Mouse (Mus musculus) midbrain, embryonic 13.5 days (tissue): ENCODE data around the gene Srp14. TPM values are rescaled to one million over a fixed set of nuclear protein-coding genes. Genes with fewer than 3 reads are reported as not detected.

Source experiments
- ATAC-seq: fragments of 200-750 bp; cut with Nextera tagmentation; 2 replicates; pipeline ENCODE4 v1.8.0; 2017; ENCODE audit warnings: mild to moderate bottlenecking, moderate TSS enrichment, moderate library complexity
- H3K27ac ChIP-seq: fragments of 300-500 bp; sonication (generic); 2 replicates; pipeline ENCODE4 v1.5.1; 2015; ENCODE audit warnings: inconsistent platforms, mild to moderate bottlenecking, moderate library complexity
- H3K27me3 ChIP-seq: fragments of 300-500 bp; sonication (generic); 2 replicates; pipeline ENCODE4 v1.6.1; 2015; ENCODE audit warnings: mild to moderate bottlenecking, inconsistent platforms
- H3K36me3 ChIP-seq: fragments of 300-500 bp; sonication (generic); 2 replicates; pipeline ENCODE4 v1.6.1; 2015; ENCODE audit warnings: mild to moderate bottlenecking, inconsistent platforms
- H3K4me1 ChIP-seq: fragments of 300-500 bp; sonication (generic); replicated peaks from 2 replicates; pipeline ENCODE4 v1.6.1; 2015; ENCODE audit warnings: inconsistent platforms
- H3K4me2 ChIP-seq: fragments of 300-500 bp; sonication (generic); replicated peaks from 2 replicates; pipeline ENCODE4 v1.6.1; 2015; ENCODE audit warnings: moderate library complexity, mild to moderate bottlenecking, inconsistent platforms
- H3K4me3 ChIP-seq: fragments of 300-500 bp; sonication (generic); replicated peaks from 2 replicates; pipeline ENCODE4 v1.5.1; 2015; ENCODE audit warnings: mild to moderate bottlenecking, inconsistent platforms
- H3K9ac ChIP-seq: fragments of 300-500 bp; sonication (generic); replicated peaks from 2 replicates; pipeline ENCODE4 v1.6.1; 2015; ENCODE audit warnings: mild to moderate bottlenecking, inconsistent platforms
- H3K9me3 ChIP-seq: fragments of 300-500 bp; sonication (generic); 2 replicates; pipeline ENCODE4 v1.6.1; 2016; ENCODE audit warnings: mild to moderate bottlenecking, inconsistent platforms
- WGBS: fragments of 180-500 bp; shearing (Covaris S2); methylation state at CpG from one replicate; pipeline ENCODE4 v1.1.7; 2015; 5-methylcytosine and 5-hydroxymethylcytosine counted together
- polyA plus RNA-seq: library from polyadenylated mRNA; unstranded; fragments of >200 nt; fragmentation: Nextera tagmentation; extraction: Ambion mirVana; gene quantifications from 2 replicates; pipeline ENCODE4 v1.2.1, GENCODE M21; 2015

Gene Srp14
- 353 and 358 TPM in 2 replicates for polyA plus RNA-seq

- Histone ChIP-seq H3K4me1 (peaks cover 14% of the 10 kb centered on the region), H3K9ac (peak within 1 kb of the TSS; percentile 96), H3K36me3 (peaks cover 28% of the 10 kb centered on the region), H3K27ac (peak within 1 kb of the TSS; percentile 84), H3K4me2 (peak within 1 kb of the TSS; percentile 87), H3K27me3 (no peaks in the 10 kb centered on the region), H3K9me3 (no peaks in the 10 kb centered on the region), H3K4me3 (peak within 1 kb of the TSS; percentile 96)
- WGBS = under 1% methylated on average over 35 of the region's 35 CpGs
- peak; percentile 98 for ATAC-seq
Observed at GRCm38 (mm10) chr2:118479550-118479909, at the start of gene Srp14. Gene Srp14 (minus strand): TSS chr2:118479711.

DNA sequence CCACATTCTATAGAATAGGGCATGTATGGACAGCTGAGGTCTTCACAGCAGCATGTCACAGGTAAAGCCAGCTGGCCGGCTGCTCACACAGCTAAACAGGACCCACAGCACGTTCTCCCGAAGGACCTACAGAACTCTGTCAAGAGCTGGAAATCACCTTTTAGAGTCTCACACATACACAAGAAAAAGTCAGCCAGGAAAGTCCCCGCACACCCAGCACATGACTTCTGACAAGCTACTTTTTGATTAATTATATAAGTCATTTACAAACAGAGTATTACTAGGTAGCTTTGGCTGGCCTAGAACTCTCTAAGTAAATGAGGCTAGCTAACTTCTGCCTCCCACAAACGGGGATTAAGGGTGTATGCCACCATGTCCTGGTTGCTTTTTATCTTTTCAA, 47.0 kb upstream of the Srp14 start:
- Histone ChIP-seq H3K4me3 (no peak overlapping the region), H3K36me3 (no peaks in the 10 kb centered on the region), H3K4me1 (peaks cover 21% of the 10 kb centered on the region), H3K9ac (no peak overlapping the region), H3K27ac (no peak overlapping the region), H3K27me3 (no peaks in the 10 kb centered on the region), H3K4me2 (no peak overlapping the region), H3K9me3 (no peaks in the 10 kb centered on the region)
- whole genome bisulfite sequencing = 89% methylated on average over 5 of the region's 5 CpGs
- ATAC-seq = no peak

- peaks cover 18% of the 10 kb centered on the region for H3K4me1 ChIP-seq
- H3K4me2 ChIP-seq = no peak overlapping the region
- H3K9ac ChIP-seq = no peak overlapping the region
- no peaks in the 10 kb centered on the region for H3K27me3 ChIP-seq
- ATAC-seq = no peak
- H3K4me3 ChIP-seq = no peak overlapping the region
- WGBS = 76% methylated on average over 3 of the region's 3 CpGs
- no peaks in the 10 kb centered on the region for H3K9me3 ChIP-seq
- no peaks in the 10 kb centered on the region for H3K36me3 ChIP-seq
- H3K27ac ChIP-seq = no peak overlapping the region
Observed at GRCm38 (mm10) chr2:118524811-118525210, 45.3 kb upstream of the Srp14 start.

GRCm38 (mm10) chr2:118523163-118523730, 43.7 kb upstream of the Srp14 start:
- no peak overlapping the region for H3K4me2 ChIP-seq
- ATAC-seq = no peak
- no peaks in the 10 kb centered on the region for H3K9me3 ChIP-seq
- no peak overlapping the region for H3K9ac ChIP-seq
- no peaks in the 10 kb centered on the region for H3K27me3 ChIP-seq
- H3K4me1 ChIP-seq = peaks cover 11% of the 10 kb centered on the region
- no peak overlapping the region for H3K27ac ChIP-seq
- H3K4me3 ChIP-seq = no peak overlapping the region
- H3K36me3 ChIP-seq = no peaks in the 10 kb centered on the region
- WGBS = 50% methylated on average over 5 of the region's 5 CpGs

GRCm38 (mm10) chr2:118522265-118522664, 42.8 kb upstream of the Srp14 start:
- no peak for ATAC-seq
- Histone ChIP-seq H3K4me3 (no peak overlapping the region), H3K27me3 (no peaks in the 10 kb centered on the region), H3K9ac (no peak overlapping the region), H3K4me2 (no peak overlapping the region), H3K4me1 (peaks cover 11% of the 10 kb centered on the region), H3K9me3 (no peaks in the 10 kb centered on the region), H3K27ac (no peak overlapping the region), H3K36me3 (no peaks in the 10 kb centered on the region)
- 48% methylated on average over 2 of the region's 2 CpGs for WGBS

GRCm38 (mm10) chr2:118520042-118520933, 40.8 kb upstream of the Srp14 start:
- 42% methylated on average over 9 of the region's 9 CpGs for WGBS

GRCm38 (mm10) chr2:118512418-118513377, 33.2 kb upstream of the Srp14 start:
- Histone ChIP-seq H3K4me1 (peaks cover 20% of the 10 kb centered on the region), H3K4me2 (no peak overlapping the region), H3K4me3 (no peak overlapping the region), H3K27ac (no peak overlapping the region), H3K9ac (no peak overlapping the region), H3K9me3 (no peaks in the 10 kb centered on the region), H3K36me3 (no peaks in the 10 kb centered on the region), H3K27me3 (peaks cover 4% of the 10 kb centered on the region; the same call in 1 of the 2 replicates)
- no peak for ATAC-seq
- WGBS = 82% methylated on average over 16 of the region's 16 CpGs

More at GRCm38 (mm10) chr2:118520042-118520933, 40.8 kb upstream of the Srp14 start:
- Histone ChIP-seq H3K4me3 (no peak overlapping the region), H3K4me2 (no peak overlapping the region), H3K4me1 (peaks cover 11% of the 10 kb centered on the region), H3K9me3 (no peaks in the 10 kb centered on the region), H3K27ac (0 out of 2 replicates have a peak overlapping the region, but pooled peaks have one; percentile 35), H3K27me3 (no peaks in the 10 kb centered on the region), H3K9ac (no peak overlapping the region; the same call in 1 of the 2 replicates), H3K36me3 (no peaks in the 10 kb centered on the region)
- ATAC-seq = peak; percentile 91

DNA sequence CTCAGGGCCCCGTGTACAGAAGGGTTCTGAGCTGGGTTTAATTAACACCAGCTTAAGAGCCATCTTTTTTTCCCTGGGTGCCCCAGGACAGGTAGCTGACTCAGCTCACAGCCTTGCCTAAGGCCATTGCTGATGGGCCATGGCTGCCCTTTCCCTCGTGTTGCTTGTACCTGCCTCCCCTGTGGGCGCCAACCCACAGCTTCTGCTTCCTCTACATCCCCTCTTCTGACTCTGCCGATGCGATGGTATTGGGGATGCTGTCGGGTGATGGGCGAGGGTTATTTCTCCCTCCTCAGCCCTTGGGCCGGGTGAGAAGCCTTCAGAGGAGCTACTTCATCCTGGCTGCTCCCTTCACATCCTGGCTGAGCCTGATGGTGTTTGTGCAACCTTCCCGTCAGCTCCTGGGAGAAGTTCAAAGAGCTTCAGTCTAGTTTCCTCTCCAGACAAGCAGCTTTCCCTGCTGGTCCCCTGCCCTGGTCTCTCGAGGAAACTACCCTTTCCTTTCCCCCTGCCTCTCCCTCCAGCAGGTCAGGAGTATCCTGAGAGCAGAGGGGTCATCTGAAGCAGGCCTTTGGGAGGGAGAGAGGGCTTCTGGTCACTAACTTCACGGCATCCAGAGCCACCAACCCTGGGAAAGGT, 32.4 kb upstream of the Srp14 start:
- no peak overlapping the region for H3K4me2 ChIP-seq
- H3K4me1 ChIP-seq = peaks cover 20% of the 10 kb centered on the region
- H3K4me3 ChIP-seq = no peak overlapping the region
- 57% methylated on average over 11 of the region's 11 CpGs for WGBS
- peaks cover 4% of the 10 kb centered on the region; the same call in 1 of the 2 replicates for H3K27me3 ChIP-seq
- no peaks in the 10 kb centered on the region for H3K9me3 ChIP-seq
- no peak for ATAC-seq
- H3K36me3 ChIP-seq = no peaks in the 10 kb centered on the region
- H3K9ac ChIP-seq = no peak overlapping the region
- H3K27ac ChIP-seq = 0 out of 2 replicates have a peak overlapping the region, but pooled peaks have one; percentile 9

DNA sequence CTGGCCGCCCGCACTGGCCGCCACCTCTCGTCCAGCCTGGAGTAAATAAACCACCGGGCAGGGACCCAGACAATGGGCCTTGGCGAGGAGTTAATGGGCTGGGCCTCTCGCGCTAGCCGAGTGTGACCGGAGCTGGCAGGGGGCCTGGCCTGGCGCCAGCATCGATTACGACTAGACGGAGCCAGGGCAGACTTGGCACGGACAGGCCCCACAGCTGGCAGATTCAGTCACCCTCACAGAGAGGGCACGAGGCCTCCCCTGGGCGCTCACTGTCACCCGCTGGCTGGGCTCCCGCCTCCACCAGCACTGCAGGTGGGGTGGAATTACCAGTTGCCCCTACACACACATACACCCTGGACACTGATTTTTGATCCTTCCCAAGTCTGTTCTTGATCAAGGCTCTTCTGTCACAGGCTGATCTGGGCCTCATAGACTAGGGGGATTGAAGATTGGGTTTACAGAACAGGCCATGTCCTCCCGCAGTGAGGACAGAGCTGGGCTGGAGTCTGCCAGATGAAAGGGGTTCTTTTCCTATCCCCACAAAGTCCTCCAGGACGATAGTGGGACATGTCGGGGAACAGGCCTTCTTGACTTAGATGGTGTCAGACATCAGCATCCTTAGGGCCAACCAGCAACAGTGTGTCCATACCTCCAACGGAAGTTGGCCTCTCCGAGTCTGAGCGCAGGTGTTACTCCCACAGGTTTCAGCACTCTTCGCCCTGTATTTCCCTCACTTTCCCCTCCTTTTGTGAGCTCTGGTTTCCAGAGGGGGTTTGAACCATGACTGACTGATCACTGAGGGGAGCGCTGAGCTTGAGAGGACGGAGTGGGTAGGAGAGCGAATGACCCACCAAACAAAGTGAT, 31.2 kb upstream of the Srp14 start:
- Histone ChIP-seq H3K9me3 (no peaks in the 10 kb centered on the region), H3K4me2 (peak overlapping the region; percentile 12)

GRCm38 (mm10) chr2:118509688-118510446, 30.4 kb upstream of the Srp14 start:
- H3K4me2 ChIP-seq = peak overlapping the region; percentile 12
- 45% methylated on average over 8 of the region's 8 CpGs for WGBS

More for the DNA sequence above, 31.2 kb upstream of the Srp14 start:
- Histone ChIP-seq H3K4me1 (peaks cover 20% of the 10 kb centered on the region), H3K27me3 (peaks cover 4% of the 10 kb centered on the region; the same call in 1 of the 2 replicates), H3K4me3 (no peak overlapping the region), H3K36me3 (no peaks in the 10 kb centered on the region), H3K27ac (peak overlapping the region; percentile 71), H3K9ac (peak overlapping the region; percentile 28; the same call in 1 of the 2 replicates)
- 31% methylated on average over 29 of the region's 29 CpGs for WGBS
- ATAC-seq = peak; percentile 95

More at GRCm38 (mm10) chr2:118509688-118510446, 30.4 kb upstream of the Srp14 start:
- Histone ChIP-seq H3K9me3 (no peaks in the 10 kb centered on the region), H3K4me1 (peaks cover 20% of the 10 kb centered on the region), H3K36me3 (no peaks in the 10 kb centered on the region), H3K27ac (peak overlapping the region; percentile 71), H3K27me3 (peaks cover 4% of the 10 kb centered on the region; the same call in 1 of the 2 replicates), H3K9ac (peak overlapping the region; percentile 28; the same call in 1 of the 2 replicates), H3K4me3 (no peak overlapping the region)
- ATAC-seq = no peak; the same call in 1 of the 2 replicates
